Mouse (Mus musculus) C2C12 (cell line): ENCODE results near the gene Rps6ka1.

Experiments used
- CEBPB ChIP-seq: IDR thresholded peaks from one replicate; pipeline ENCODE4 v1.6.1; 2011; ENCODE audit warnings: low read depth, mild to moderate bottlenecking, control low read depth, moderate library complexity
- CTCF ChIP-seq: IDR thresholded peaks from one replicate; pipeline ENCODE4 v1.5.1; 2011; ENCODE audit not compliant: control insufficient read depth, insufficient read depth, insufficient read length
- FOSL1 ChIP-seq: IDR thresholded peaks from one replicate; pipeline ENCODE4 v1.8.0; 2011; ENCODE audit warnings: mild to moderate bottlenecking, low read length; ENCODE audit not compliant: poor library complexity, insufficient read depth, severe bottlenecking
- MAX ChIP-seq: IDR thresholded peaks from one replicate; pipeline ENCODE4 v1.6.1; 2011; ENCODE audit warnings: mild to moderate bottlenecking, control low read depth
- MYOG ChIP-seq: IDR thresholded peaks from one replicate; pipeline ENCODE4 v1.6.1; 2011; ENCODE audit not compliant: control insufficient read depth, insufficient read length; ENCODE audit errors: extremely low read depth

- TF ChIP-seq CTCF: no peak
- TF ChIP-seq MYOG: no peak
- TF ChIP-seq CEBPB: no peak
- TF ChIP-seq MAX: no peak
- TF ChIP-seq FOSL1: no peak
These were observed 71.7 kb downstream of the Rps6ka1 start for GRCm38 (mm10) chr4:133815635-133816503.
